Mouse (Mus musculus): ENCODE measurements at regions not wholly inside any gene's neighbourhood (a gene's known extent, or its start where the extent isn't known, plus 50 kb on each side); places are given as distances from the start of the nearest gene placed in this dataset.

GRCm38 (mm10) chr12:78118131-78118530 is 75.9 kb upstream of the Gm6657 start:
- WGBS = 64% methylated on average over 1 of the region's 1 CpGs
- Histone ChIP-seq H3K27ac (ENCODE audit: low read length) (no peak overlapping the region), H3K4me2 (ENCODE audit: low read depth, low read length) (no peak overlapping the region), H3K4me3 (ENCODE audit: low read length) (no peak overlapping the region), H3K27me3 (ENCODE audit: control insufficient read depth, insufficient read depth, low read depth, low read length) (no peaks in the 10 kb centered on the region), H3K9ac (ENCODE audit: low read length) (no peak overlapping the region), H3K36me3 (ENCODE audit: control insufficient read depth, insufficient read depth, low read length) (no peaks in the 10 kb centered on the region), H3K9me3 (ENCODE audit: control insufficient read depth, low read length) (no peaks in the 10 kb centered on the region), H3K4me1 (replicated peaks; ENCODE audit: control insufficient read depth, insufficient read depth, low read length) (no peaks in the 10 kb centered on the region)
- no peak for ATAC-seq (ENCODE audit: low read depth)

- 68% methylated on average over 2 of the region's 2 CpGs for whole genome bisulfite sequencing
- no peak overlapping the region for H3K4me3 ChIP-seq (ENCODE audit: low read length)
- no peaks in the 10 kb centered on the region for H3K9me3 ChIP-seq (ENCODE audit: control insufficient read depth, low read length)
- H3K4me1 ChIP-seq (replicated peaks; ENCODE audit: control insufficient read depth, insufficient read depth, low read length) = no peaks in the 10 kb centered on the region
- ATAC-seq (ENCODE audit: low read depth) = no peak
- H3K36me3 ChIP-seq (ENCODE audit: control insufficient read depth, insufficient read depth, low read length) = no peaks in the 10 kb centered on the region
- no peak overlapping the region for H3K9ac ChIP-seq (ENCODE audit: low read length)
- H3K4me2 ChIP-seq (ENCODE audit: low read depth, low read length) = no peak overlapping the region
- no peak overlapping the region for H3K27ac ChIP-seq (ENCODE audit: low read length)
- no peaks in the 10 kb centered on the region for H3K27me3 ChIP-seq (ENCODE audit: control insufficient read depth, insufficient read depth, low read depth, low read length)
Observed at GRCm38 (mm10) chr12:78119246-78119645, 74.8 kb upstream of the Gm6657 start.

DNA sequence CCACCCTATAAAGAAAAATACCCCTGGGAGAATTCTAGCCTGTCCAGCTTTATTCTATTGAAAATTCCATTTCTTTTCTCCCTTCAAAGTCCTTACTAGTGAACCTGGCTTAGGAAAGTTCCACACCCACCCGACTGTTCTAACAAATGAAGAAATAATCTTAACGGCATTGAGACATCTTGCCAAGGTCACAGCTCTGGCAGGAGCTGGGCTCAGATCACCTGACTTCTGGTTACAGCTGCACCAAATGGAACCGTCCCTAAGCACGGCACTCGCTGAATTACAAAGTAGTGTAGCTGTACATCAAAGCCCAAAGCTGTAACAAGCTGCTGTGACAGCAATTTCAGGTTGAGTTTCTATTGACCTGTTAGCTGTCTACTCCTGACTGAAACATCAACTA is 74.2 kb upstream of the Gm6657 start:
- Histone ChIP-seq H3K36me3 (ENCODE audit: control insufficient read depth, insufficient read depth, low read length) (no peaks in the 10 kb centered on the region), H3K27ac (ENCODE audit: low read length) (no peak overlapping the region), H3K9ac (ENCODE audit: low read length) (no peak overlapping the region), H3K4me1 (replicated peaks; ENCODE audit: control insufficient read depth, insufficient read depth, low read length) (no peaks in the 10 kb centered on the region), H3K4me2 (ENCODE audit: low read depth, low read length) (no peak overlapping the region), H3K27me3 (ENCODE audit: control insufficient read depth, insufficient read depth, low read depth, low read length) (no peaks in the 10 kb centered on the region), H3K9me3 (ENCODE audit: control insufficient read depth, low read length) (no peaks in the 10 kb centered on the region), H3K4me3 (ENCODE audit: low read length) (no peak overlapping the region)
- ATAC-seq (ENCODE audit: low read depth) = no peak
- WGBS = 49% methylated on average over 5 of the region's 5 CpGs

GRCm38 (mm10) chr12:78129130-78129845 is 64.8 kb upstream of the Gm6657 start:
- WGBS = 49% methylated on average over 5 of the region's 5 CpGs
- peak; percentile 85 for ATAC-seq (ENCODE audit: low read depth)

DNA sequence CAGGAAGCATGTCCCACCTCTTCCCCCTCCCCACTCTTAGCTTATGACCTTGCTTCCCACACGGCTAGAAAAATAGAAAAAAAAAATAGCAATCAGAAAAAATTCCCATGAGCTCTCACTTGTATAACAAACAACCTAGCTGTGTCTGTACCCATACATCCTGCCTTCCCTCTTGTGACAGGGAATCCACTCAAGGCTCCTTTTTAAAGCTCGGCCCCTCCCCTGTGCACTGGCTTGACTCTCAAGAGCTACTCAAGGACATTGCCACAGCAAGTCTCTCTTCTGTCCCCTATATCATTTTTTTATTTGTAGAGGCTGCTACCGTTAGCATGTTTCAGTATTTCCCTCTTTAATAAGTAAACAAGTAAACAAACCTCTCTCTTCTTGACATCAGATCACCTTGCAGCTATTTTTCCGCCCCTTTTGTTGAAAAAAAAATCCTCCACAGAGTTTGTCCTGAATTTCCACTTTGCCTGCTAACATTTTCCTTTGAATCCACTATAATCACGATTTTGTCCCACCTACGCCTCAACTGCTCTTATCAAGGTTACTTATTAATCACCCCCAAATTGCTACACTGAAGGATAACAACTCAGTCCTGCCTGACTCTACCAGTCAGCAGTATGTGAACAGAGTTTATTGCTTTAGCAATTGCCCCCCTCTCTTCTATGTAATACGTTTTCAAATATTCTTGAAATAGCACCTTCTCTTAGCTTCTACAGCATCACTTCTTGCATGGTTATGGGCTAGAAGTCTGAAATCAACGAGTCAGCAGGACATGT is 61.8 kb upstream of the Gm6657 start:
- WGBS = 34% methylated on average over 8 of the region's 8 CpGs
- Histone ChIP-seq H3K4me1 (replicated peaks; ENCODE audit: control insufficient read depth, insufficient read depth, low read length) (peaks cover 21% of the 10 kb centered on the region), H3K9me3 (ENCODE audit: control insufficient read depth, low read length) (no peaks in the 10 kb centered on the region), H3K4me2 (ENCODE audit: low read depth, low read length) (0 out of 2 replicates have a peak overlapping the region, but pooled peaks have one; percentile 6), H3K9ac (ENCODE audit: low read length) (no peak overlapping the region), H3K27ac (ENCODE audit: low read length) (peak overlapping the region; percentile 7), H3K36me3 (ENCODE audit: control insufficient read depth, insufficient read depth, low read length) (no peaks in the 10 kb centered on the region), H3K4me3 (ENCODE audit: low read length) (no peak overlapping the region), H3K27me3 (ENCODE audit: control insufficient read depth, insufficient read depth, low read depth, low read length) (no peaks in the 10 kb centered on the region)
- ATAC-seq (ENCODE audit: low read depth) = peak; percentile 72

More at GRCm38 (mm10) chr12:78129130-78129845, 64.8 kb upstream of the Gm6657 start:
- Histone ChIP-seq H3K4me2 (ENCODE audit: low read depth, low read length) (no peak overlapping the region), H3K4me3 (ENCODE audit: low read length) (no peak overlapping the region), H3K9me3 (ENCODE audit: control insufficient read depth, low read length) (no peaks in the 10 kb centered on the region), H3K27ac (ENCODE audit: low read length) (0 out of 2 replicates have a peak overlapping the region, but pooled peaks have one; percentile 19), H3K36me3 (ENCODE audit: control insufficient read depth, insufficient read depth, low read length) (no peaks in the 10 kb centered on the region), H3K4me1 (replicated peaks; ENCODE audit: control insufficient read depth, insufficient read depth, low read length) (peaks cover 21% of the 10 kb centered on the region), H3K27me3 (ENCODE audit: control insufficient read depth, insufficient read depth, low read depth, low read length) (no peaks in the 10 kb centered on the region), H3K9ac (ENCODE audit: low read length) (no peak overlapping the region)

- H3K27me3 ChIP-seq (ENCODE audit: control insufficient read depth, insufficient read depth, low read depth, low read length) = no peaks in the 10 kb centered on the region
- 72% methylated on average over 9 of the region's 9 CpGs for WGBS
- no peaks in the 10 kb centered on the region for H3K9me3 ChIP-seq (ENCODE audit: control insufficient read depth, low read length)
- H3K9ac ChIP-seq (ENCODE audit: low read length) = no peak overlapping the region
- no peak overlapping the region for H3K4me3 ChIP-seq (ENCODE audit: low read length)
- H3K36me3 ChIP-seq (ENCODE audit: control insufficient read depth, insufficient read depth, low read length) = no peaks in the 10 kb centered on the region
- no peak overlapping the region for H3K27ac ChIP-seq (ENCODE audit: low read length)
- peaks cover 21% of the 10 kb centered on the region for H3K4me1 ChIP-seq (replicated peaks; ENCODE audit: control insufficient read depth, insufficient read depth, low read length)
- no peak overlapping the region for H3K4me2 ChIP-seq (ENCODE audit: low read depth, low read length)
- no peak for ATAC-seq (ENCODE audit: low read depth)
Observed at GRCm38 (mm10) chr12:78133341-78133740, 60.7 kb upstream of the Gm6657 start.

DNA sequence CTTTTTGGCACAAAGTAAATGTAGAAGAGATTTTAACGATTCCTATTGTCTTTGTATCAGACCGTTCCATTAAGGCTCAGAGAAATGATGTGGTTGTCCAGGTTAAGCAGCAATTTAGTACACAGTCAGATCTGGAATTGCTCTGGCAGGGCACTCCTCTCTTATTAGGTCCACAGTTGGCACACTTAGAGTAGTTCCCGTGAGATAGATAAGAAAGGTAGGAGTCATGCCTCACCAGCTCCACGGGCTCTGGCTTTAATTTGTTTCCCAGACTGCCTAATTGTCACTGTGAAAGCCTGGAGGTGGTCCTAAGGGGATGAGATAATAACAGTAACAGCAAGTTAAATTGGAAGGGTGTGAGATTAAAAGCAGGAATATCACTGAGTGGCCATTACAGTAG is 60.1 kb upstream of the Gm6657 start:
- Histone ChIP-seq H3K4me1 (replicated peaks; ENCODE audit: control insufficient read depth, insufficient read depth, low read length) (peaks cover 21% of the 10 kb centered on the region), H3K36me3 (ENCODE audit: control insufficient read depth, insufficient read depth, low read length) (no peaks in the 10 kb centered on the region), H3K9me3 (ENCODE audit: control insufficient read depth, low read length) (no peaks in the 10 kb centered on the region), H3K4me2 (ENCODE audit: low read depth, low read length) (no peak overlapping the region), H3K27me3 (ENCODE audit: control insufficient read depth, insufficient read depth, low read depth, low read length) (no peaks in the 10 kb centered on the region), H3K4me3 (ENCODE audit: low read length) (no peak overlapping the region), H3K9ac (ENCODE audit: low read length) (no peak overlapping the region), H3K27ac (ENCODE audit: low read length) (no peak overlapping the region)
- 59% methylated on average over 4 of the region's 4 CpGs for WGBS
- ATAC-seq (ENCODE audit: low read depth) = no peak

GRCm38 (mm10) chr12:78137196-78137595 is 56.8 kb upstream of the Gm6657 start:
- Histone ChIP-seq H3K4me3 (ENCODE audit: low read length) (no peak overlapping the region), H3K9ac (ENCODE audit: low read length) (no peak overlapping the region), H3K27me3 (ENCODE audit: control insufficient read depth, insufficient read depth, low read depth, low read length) (no peaks in the 10 kb centered on the region), H3K9me3 (ENCODE audit: control insufficient read depth, low read length) (no peaks in the 10 kb centered on the region), H3K4me1 (replicated peaks; ENCODE audit: control insufficient read depth, insufficient read depth, low read length) (peaks cover 14% of the 10 kb centered on the region), H3K36me3 (ENCODE audit: control insufficient read depth, insufficient read depth, low read length) (no peaks in the 10 kb centered on the region), H3K27ac (ENCODE audit: low read length) (no peak overlapping the region), H3K4me2 (ENCODE audit: low read depth, low read length) (no peak overlapping the region)
- ATAC-seq (ENCODE audit: low read depth) = no peak
- WGBS = 71% methylated on average over 3 of the region's 3 CpGs

DNA sequence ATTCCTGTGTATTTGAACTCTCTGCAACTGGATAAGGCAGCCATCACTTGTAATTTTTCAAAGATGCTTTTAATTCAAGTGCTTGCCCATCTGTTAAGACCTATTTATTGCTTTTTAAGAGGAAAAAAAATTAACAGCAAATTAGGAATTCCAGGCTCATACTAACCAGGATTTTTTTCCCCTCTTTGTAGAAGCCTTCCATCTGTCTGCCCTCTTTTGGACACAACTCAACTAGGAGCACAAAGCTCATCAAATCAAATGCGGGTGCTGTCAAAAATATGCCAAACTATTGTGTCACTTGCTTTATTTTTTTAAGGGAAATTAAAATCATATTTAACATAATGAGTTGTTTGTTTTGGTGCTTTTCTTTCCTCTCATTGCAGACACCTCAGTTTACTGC is 55.6 kb upstream of the Gm6657 start:
- Histone ChIP-seq H3K36me3 (ENCODE audit: control insufficient read depth, insufficient read depth, low read length) (no peaks in the 10 kb centered on the region), H3K4me3 (ENCODE audit: low read length) (no peak overlapping the region), H3K9ac (ENCODE audit: low read length) (no peak overlapping the region), H3K4me1 (replicated peaks; ENCODE audit: control insufficient read depth, insufficient read depth, low read length) (peaks cover 3% of the 10 kb centered on the region; the same call in 1 of the 2 replicates), H3K27ac (ENCODE audit: low read length) (no peak overlapping the region), H3K9me3 (ENCODE audit: control insufficient read depth, low read length) (no peaks in the 10 kb centered on the region), H3K4me2 (ENCODE audit: low read depth, low read length) (no peak overlapping the region), H3K27me3 (ENCODE audit: control insufficient read depth, insufficient read depth, low read depth, low read length) (no peaks in the 10 kb centered on the region)
- ATAC-seq (ENCODE audit: low read depth) = no peak
- 77% methylated on average over 1 of the region's 1 CpGs for WGBS

Data from lung, embryonic 16.5 days (tissue).